Mouse (Mus musculus) neural tube, embryonic 11.5 days (tissue): ENCODE measurements around the gene St6gal1. TPM values are rescaled to one million over a fixed set of nuclear protein-coding genes. Genes with fewer than 3 reads are reported as not detected.

ENCODE experiments used
- ATAC-seq: fragments of 200-750 bp; cut with Nextera tagmentation; 2 replicates; pipeline ENCODE4 v1.8.0; 2017; ENCODE audit warnings: moderate number of reproducible peaks, mild to moderate bottlenecking, moderate TSS enrichment, moderate library complexity; ENCODE audit not compliant: insufficient read depth, low FRiP score, low TSS enrichment
- DNase-seq: peaks from one replicate; pipeline ENCODE4 v3.0.0-alpha.2; 2015; ENCODE audit warnings: low spot score
- H3K27ac ChIP-seq: fragments of 300-500 bp; sonication (generic); 2 replicates; pipeline ENCODE4 v1.5.1; 2014; ENCODE audit warnings: low read depth, mild to moderate bottlenecking, low read length
- H3K27me3 ChIP-seq: fragments of 300-500 bp; sonication (generic); 2 replicates; pipeline ENCODE4 v1.6.1; 2014; ENCODE audit warnings: mild to moderate bottlenecking, low read length, mixed read lengths; ENCODE audit not compliant: control insufficient read depth, insufficient read depth
- H3K36me3 ChIP-seq: fragments of 300-500 bp; sonication (generic); 2 replicates; pipeline ENCODE4 v1.6.1; 2014; ENCODE audit warnings: mild to moderate bottlenecking, low read length, moderate library complexity, mixed read lengths; ENCODE audit not compliant: control insufficient read depth, insufficient read depth
- H3K4me1 ChIP-seq: fragments of 300-500 bp; sonication (generic); 2 replicates; pipeline ENCODE4 v1.6.1; 2014; ENCODE audit warnings: low read length, mixed read lengths; ENCODE audit not compliant: control insufficient read depth, insufficient read depth
- H3K4me2 ChIP-seq: fragments of 300-500 bp; sonication (generic); 2 replicates; pipeline ENCODE4 v1.6.1; 2014; ENCODE audit warnings: low read depth, mild to moderate bottlenecking, moderate library complexity
- H3K4me3 ChIP-seq: fragments of 300-500 bp; sonication (generic); 2 replicates; pipeline ENCODE4 v1.5.1; 2014; ENCODE audit warnings: low read depth, low read length
- H3K9ac ChIP-seq: fragments of 300-500 bp; sonication (generic); 2 replicates; pipeline ENCODE4 v1.6.1; 2014; ENCODE audit warnings: mild to moderate bottlenecking, low read length
- H3K9me3 ChIP-seq: fragments of 300-500 bp; sonication (generic); 2 replicates; pipeline ENCODE4 v1.6.1; 2016; ENCODE audit warnings: low read length; ENCODE audit not compliant: control insufficient read depth
- WGBS: fragments of 180-500 bp; shearing (Covaris S2); extraction: QIAGEN DNeasy Blood & Tissue Kit; methylation state at CpG from one replicate; pipeline ENCODE4 v1.1.7; 2014; 5-methylcytosine and 5-hydroxymethylcytosine counted together
- polyA plus RNA-seq: library from polyadenylated mRNA; unstranded; fragments of >200 nt; fragmentation: Nextera tagmentation; extraction: Ambion mirVana; gene quantifications from 2 replicates; pipeline ENCODE4 v1.2.1, GENCODE M21; 2014

The St6gal1 gene
- polyA plus RNA-seq, 1 experiment from 2014 or later = 39.7 TPM

DNA sequence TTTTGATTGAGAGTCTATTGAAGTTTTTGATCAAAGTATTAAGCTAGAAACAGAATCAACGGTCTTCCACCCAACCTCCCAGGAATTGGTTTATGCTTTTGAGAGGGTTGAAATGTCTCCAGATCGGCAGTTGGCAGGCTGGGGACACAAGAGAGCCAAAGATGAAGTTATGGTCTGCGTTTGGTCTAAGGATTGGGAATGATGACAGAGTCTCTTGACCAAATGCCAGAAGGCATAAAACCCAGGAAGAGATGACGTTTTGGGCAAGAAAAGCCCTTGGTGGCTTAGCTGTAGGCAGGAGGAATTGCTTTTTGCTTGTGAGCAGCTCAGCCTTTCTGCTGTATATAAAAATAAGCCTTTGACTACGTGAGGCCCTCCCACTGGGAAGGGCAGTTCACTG, 67.0 kb downstream of the St6gal1 start:
- no peak for ATAC-seq
- Histone ChIP-seq H3K9ac (no peak overlapping the region), H3K4me3 (no peak overlapping the region), H3K4me1 (no peaks in the 10 kb centered on the region), H3K36me3 (no peaks in the 10 kb centered on the region), H3K9me3 (no peaks in the 10 kb centered on the region), H3K27ac (no peak overlapping the region), H3K4me2 (no peak overlapping the region), H3K27me3 (no peaks in the 10 kb centered on the region)
- DNase-seq = no peak
- WGBS = 82% methylated on average over 5 of the region's 5 CpGs

DNA sequence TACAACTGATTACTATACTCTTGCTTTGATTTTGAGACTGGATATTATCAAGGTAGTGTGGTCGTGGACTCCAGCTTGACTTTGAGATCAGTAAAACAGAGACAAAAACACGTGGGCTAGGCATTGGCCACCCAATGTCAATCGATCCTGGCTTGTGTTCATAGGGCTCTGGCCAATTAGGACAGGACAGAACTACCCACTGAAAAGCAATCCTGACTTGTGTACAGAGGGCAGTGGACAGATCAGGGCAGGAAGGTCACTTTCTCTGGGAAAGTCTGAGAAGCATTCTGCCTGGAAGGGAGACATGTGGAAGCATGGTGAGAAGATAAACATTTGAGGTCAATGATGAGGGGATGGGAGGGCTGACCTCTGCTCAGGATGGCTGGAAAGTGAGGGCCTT, 69.7 kb downstream of the St6gal1 start:
- Histone ChIP-seq H3K4me2 (no peak overlapping the region), H3K9me3 (no peaks in the 10 kb centered on the region), H3K4me1 (no peaks in the 10 kb centered on the region), H3K9ac (no peak overlapping the region), H3K36me3 (no peaks in the 10 kb centered on the region), H3K4me3 (no peak overlapping the region), H3K27me3 (no peaks in the 10 kb centered on the region), H3K27ac (no peak overlapping the region)
- ATAC-seq = no peak
- WGBS = 66% methylated on average over 3 of the region's 3 CpGs
- DNase-seq = no peak

DNA sequence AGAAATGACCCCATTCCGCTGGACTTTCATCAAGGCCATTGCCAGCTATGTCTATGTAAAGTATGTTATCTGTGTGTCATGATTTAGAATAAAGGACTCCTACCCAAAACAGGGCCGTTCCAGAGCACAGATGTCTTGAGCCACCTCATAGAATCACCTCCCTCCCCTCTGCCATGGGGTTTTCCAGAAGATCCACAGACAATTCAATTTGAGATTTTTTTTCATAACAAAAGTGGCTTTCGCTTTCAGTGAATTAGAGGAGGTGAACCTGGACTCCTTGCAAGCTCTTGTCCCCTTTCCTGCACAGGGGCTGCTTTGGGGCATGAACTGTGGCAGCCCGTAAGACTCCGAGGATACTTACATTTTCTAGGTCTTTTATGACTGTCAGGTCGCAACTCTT, 70.2 kb downstream of the St6gal1 start:
- H3K27ac ChIP-seq = no peak overlapping the region
- no peak overlapping the region for H3K4me3 ChIP-seq
- ATAC-seq = no peak
- H3K4me1 ChIP-seq = no peaks in the 10 kb centered on the region
- H3K4me2 ChIP-seq = no peak overlapping the region
- no peaks in the 10 kb centered on the region for H3K36me3 ChIP-seq
- no peak for DNase-seq
- 88% methylated on average over 6 of the region's 6 CpGs for WGBS
- no peaks in the 10 kb centered on the region for H3K27me3 ChIP-seq
- no peaks in the 10 kb centered on the region for H3K9me3 ChIP-seq
- H3K9ac ChIP-seq = no peak overlapping the region

DNA sequence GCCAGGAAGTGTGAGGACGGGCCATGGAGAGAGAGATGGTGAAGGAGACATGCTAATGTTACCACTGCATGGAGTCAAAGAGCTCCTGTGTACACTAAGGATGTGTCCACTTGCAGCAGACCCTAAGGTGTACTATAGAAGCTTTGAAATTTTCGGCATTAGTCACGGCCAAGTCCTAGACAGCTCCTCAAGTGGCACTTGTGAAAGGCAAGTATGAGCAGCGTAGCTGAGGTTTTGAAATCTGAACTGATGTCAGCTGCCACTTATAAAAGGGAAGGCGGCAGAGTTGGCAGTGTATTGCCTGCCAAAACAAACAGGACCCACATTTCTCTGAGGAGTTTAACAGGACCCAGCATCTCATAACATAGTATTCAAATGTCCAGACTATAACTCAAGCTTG, 71.2 kb downstream of the St6gal1 start:
- H3K4me1 ChIP-seq = no peaks in the 10 kb centered on the region
- no peaks in the 10 kb centered on the region for H3K9me3 ChIP-seq
- no peaks in the 10 kb centered on the region for H3K27me3 ChIP-seq
- H3K27ac ChIP-seq = no peak overlapping the region
- DNase-seq (no peak), ATAC-seq (no peak)
- no peak overlapping the region for H3K4me3 ChIP-seq
- no peaks in the 10 kb centered on the region for H3K36me3 ChIP-seq
- 85% methylated on average over 5 of the region's 5 CpGs for WGBS
- H3K4me2 ChIP-seq = no peak overlapping the region
- H3K9ac ChIP-seq = no peak overlapping the region

DNA sequence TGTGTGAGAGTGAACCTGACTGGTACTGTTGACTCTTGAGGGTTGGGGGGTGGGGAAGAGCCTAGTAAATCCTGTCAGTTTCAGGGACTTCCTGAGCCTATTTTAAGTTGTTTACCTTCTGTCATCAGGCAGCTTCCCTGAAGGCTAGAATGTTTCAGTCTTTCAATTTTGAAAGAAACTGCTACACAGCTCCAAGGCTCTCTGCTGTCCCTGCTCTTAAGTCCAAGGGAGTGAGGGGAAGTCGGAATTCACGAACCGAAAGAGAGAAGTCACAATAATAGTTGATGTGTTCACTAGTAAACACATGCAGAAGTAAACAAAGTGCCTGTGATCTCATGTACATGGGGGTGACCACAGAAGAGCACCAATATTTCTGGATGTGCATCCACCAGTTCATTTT, 72.2 kb downstream of the St6gal1 start:
- no peaks in the 10 kb centered on the region for H3K4me1 ChIP-seq

GRCm38 (mm10) chr16:23298441-23298840, 73.9 kb downstream of the St6gal1 start:
- Histone ChIP-seq H3K9me3 (no peaks in the 10 kb centered on the region), H3K27ac (no peak overlapping the region), H3K4me3 (no peak overlapping the region), H3K4me1 (no peaks in the 10 kb centered on the region; the same call in 1 of the 2 replicates), H3K27me3 (no peaks in the 10 kb centered on the region), H3K4me2 (no peak overlapping the region), H3K36me3 (no peaks in the 10 kb centered on the region), H3K9ac (no peak overlapping the region)
- DNase-seq = no peak
- ATAC-seq = no peak
- 94% methylated on average over 3 of the region's 3 CpGs for WGBS

More for the DNA sequence above, 72.2 kb downstream of the St6gal1 start:
- H3K9ac ChIP-seq = no peak overlapping the region
- H3K9me3 ChIP-seq = no peaks in the 10 kb centered on the region
- H3K27ac ChIP-seq = no peak overlapping the region
- H3K27me3 ChIP-seq = no peaks in the 10 kb centered on the region
- no peak overlapping the region for H3K4me3 ChIP-seq
- ATAC-seq (no peak), DNase-seq (no peak)
- 92% methylated on average over 3 of the region's 3 CpGs for WGBS
- no peak overlapping the region for H3K4me2 ChIP-seq
- H3K36me3 ChIP-seq = no peaks in the 10 kb centered on the region

DNA sequence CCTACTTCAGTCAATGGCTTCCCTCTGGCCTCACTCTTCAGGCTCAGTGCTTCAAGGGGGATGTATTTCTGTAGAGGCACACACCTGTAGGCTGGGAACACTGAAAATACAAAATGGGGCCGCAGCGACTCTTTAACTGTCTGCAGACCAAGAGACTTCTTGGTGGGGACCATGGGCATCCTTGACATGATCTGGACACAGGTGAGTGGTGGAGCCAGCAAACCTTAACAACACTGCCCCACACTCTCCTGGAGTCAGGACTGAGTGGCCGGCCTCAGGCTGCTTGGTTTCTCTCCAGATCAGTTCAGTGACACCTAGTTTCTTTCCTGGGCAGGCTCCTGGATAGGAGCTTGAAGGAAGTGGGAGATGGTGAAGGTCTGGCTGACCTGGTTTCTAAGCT, 74.4 kb downstream of the St6gal1 start:
- WGBS = 95% methylated on average over 3 of the region's 3 CpGs
- no peaks in the 10 kb centered on the region for H3K36me3 ChIP-seq
- no peaks in the 10 kb centered on the region for H3K9me3 ChIP-seq
- DNase-seq (no peak), ATAC-seq (no peak)
- H3K9ac ChIP-seq = no peak overlapping the region
- no peak overlapping the region for H3K4me2 ChIP-seq
- H3K27ac ChIP-seq = no peak overlapping the region
- no peaks in the 10 kb centered on the region for H3K27me3 ChIP-seq
- no peaks in the 10 kb centered on the region; the same call in 1 of the 2 replicates for H3K4me1 ChIP-seq
- no peak overlapping the region for H3K4me3 ChIP-seq

GRCm38 (mm10) chr16:23299904-23300740, 75.6 kb downstream of the St6gal1 start:
- DNase-seq (no peak), ATAC-seq (no peak)
- Histone ChIP-seq H3K27me3 (no peaks in the 10 kb centered on the region), H3K9ac (no peak overlapping the region), H3K27ac (no peak overlapping the region), H3K4me2 (no peak overlapping the region), H3K36me3 (no peaks in the 10 kb centered on the region), H3K4me3 (no peak overlapping the region), H3K4me1 (no peaks in the 10 kb centered on the region; the same call in 1 of the 2 replicates), H3K9me3 (no peaks in the 10 kb centered on the region)
- 87% methylated on average over 7 of the region's 7 CpGs for WGBS

DNA sequence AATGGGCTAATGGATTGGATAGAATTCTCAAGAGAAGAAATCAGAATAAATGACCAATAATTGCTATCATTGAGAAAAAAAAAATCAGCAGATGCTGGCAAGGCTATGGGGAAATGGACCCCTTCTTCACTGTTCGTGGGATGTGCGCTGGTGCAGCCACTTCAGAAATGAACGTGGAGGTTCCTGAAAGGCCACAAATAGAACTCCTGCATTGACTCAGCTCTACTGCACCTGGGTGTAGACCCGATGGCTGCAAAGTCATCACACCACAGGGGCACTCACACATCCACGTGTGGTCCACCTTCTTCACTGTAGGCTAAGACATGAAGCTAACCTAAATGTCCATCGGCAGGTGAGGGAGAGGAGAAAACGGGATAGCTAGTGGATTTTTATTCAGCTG, 77.2 kb downstream of the St6gal1 start:
- Histone ChIP-seq H3K9ac (no peak overlapping the region), H3K4me3 (no peak overlapping the region), H3K4me1 (peaks cover 4% of the 10 kb centered on the region; the same call in 1 of the 2 replicates), H3K27me3 (no peaks in the 10 kb centered on the region), H3K36me3 (no peaks in the 10 kb centered on the region), H3K9me3 (no peaks in the 10 kb centered on the region), H3K27ac (no peak overlapping the region), H3K4me2 (no peak overlapping the region)
- no peak for ATAC-seq
- no peak for DNase-seq
- 89% methylated on average over 7 of the region's 7 CpGs for WGBS
